Mouse (Mus musculus): ENCODE results near the gene Apbb2.

DNA sequence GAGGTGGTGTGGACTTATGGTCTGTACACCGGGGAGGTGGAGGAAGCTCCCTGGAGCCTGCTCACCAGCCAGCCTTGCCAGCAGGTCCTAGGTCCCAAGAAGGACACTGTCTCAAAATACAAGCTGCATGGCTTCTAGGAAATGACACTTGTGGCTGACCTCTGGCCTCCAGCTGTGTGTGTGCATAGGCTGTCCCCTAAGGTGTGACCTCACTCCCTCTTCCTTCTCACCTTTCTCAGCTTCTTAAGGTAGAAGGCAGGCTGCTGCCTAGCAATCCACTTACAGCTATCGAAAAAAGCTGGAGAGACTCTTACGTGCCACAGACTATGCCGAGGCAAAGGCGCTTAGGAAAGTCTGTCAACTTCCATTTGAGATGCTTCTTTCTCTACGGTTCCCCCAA, 142.8 kb downstream of the Apbb2 start:
- no peak for TF ChIP-seq CTCF (IDR thresholded peaks at IDR 0.05; ENCODE audit: control insufficient read depth, insufficient read depth, insufficient read length)
- no peak for TF ChIP-seq MYOD1 (IDR thresholded peaks at IDR 0.05; ENCODE audit: control insufficient read depth, insufficient read length, low read depth)
- no peak for TF ChIP-seq MAX (IDR thresholded peaks at IDR 0.05)
- no peak for TF ChIP-seq USF1 (IDR thresholded peaks at IDR 0.05; ENCODE audit: low read depth)
